Mouse (Mus musculus): ENCODE measurements around the gene Slco2a1.

GRCm38 (mm10) chr9:103038705-103039104, 50.2 kb downstream of the Slco2a1 start:
- TF ChIP-seq POLR2A (IDR thresholded peaks at IDR 0.05; ENCODE audit: low read depth, low read length) = no peak
- no peak for TF ChIP-seq CTCF (IDR thresholded peaks at IDR 0.05; ENCODE audit: extremely low read depth, insufficient read length, insufficient replicate concordance, low read depth, low read length)
